Mouse (Mus musculus) MEL (cell line): ENCODE results near the gene Uchl5. TPM values are rescaled to one million over a fixed set of nuclear protein-coding genes. Genes with fewer than 3 reads are reported as not detected.
A peak's percentile ranks its signal among the peaks of the same experiment; 100 is the strongest.

Source experiments
- DNase-seq: peaks from one replicate; pipeline ENCODE4 v3.0.0; 2011; ENCODE audit warnings: low read depth, low spot score
- H3K27ac ChIP-seq: 2 replicates; pipeline ENCODE4 v1.5.1; 2012; ENCODE audit warnings: low read depth, mild to moderate bottlenecking, control low read depth, low read length, moderate library complexity; ENCODE audit not compliant: control insufficient read depth
- H3K27me3 ChIP-seq, 2 experiments: fragments of 150-350 bp in 1 of 2; sonication (generic) in 1 of 2; 2 replicates each; pipeline ENCODE4 v1.6.1; 2012; ENCODE audit warnings: low read length in 2 of 2, mild to moderate bottlenecking in 2 of 2, improper control_type of control experiment in 1 of 2, moderate library complexity in 1 of 2; ENCODE audit not compliant: insufficient read depth in 2 of 2, control insufficient read depth in 1 of 2
- H3K36me3 ChIP-seq, 2 experiments: 2 replicates each; pipeline ENCODE4 v1.6.1; 2012 to 2014; ENCODE audit warnings: low read length in 2 of 2, improper control_type of control experiment in 1 of 2, inconsistent platforms in 1 of 2, mild to moderate bottlenecking in 1 of 2; ENCODE audit not compliant: insufficient read depth in 2 of 2, control insufficient read depth in 1 of 2
- H3K4me1 ChIP-seq, 2 experiments: fragments of 150-350 bp in 1 of 2; sonication (generic) in 1 of 2; 2 replicates each; pipeline ENCODE4 v1.6.1; 2012; ENCODE audit warnings: low read length in 2 of 2, improper control_type of control experiment in 1 of 2, mild to moderate bottlenecking in 1 of 2; ENCODE audit not compliant: insufficient read depth in 2 of 2, control insufficient read depth in 1 of 2
- H3K4me3 ChIP-seq, 2 experiments: fragments of 150-350 bp in 1 of 2; sonication (generic) in 1 of 2; 2 replicates each; pipeline ENCODE4 v1.5.1; 2012; ENCODE audit warnings: low read depth in 2 of 2, low read length in 2 of 2, mild to moderate bottlenecking in 2 of 2, moderate library complexity in 2 of 2, control low read depth in 1 of 2, improper control_type of control experiment in 1 of 2; ENCODE audit not compliant: control insufficient read depth in 1 of 2, insufficient read depth in 1 of 2
- H3K79me2 ChIP-seq: 2 replicates; pipeline ENCODE4 v1.6.1; 2012; ENCODE audit warnings: mild to moderate bottlenecking, low read length, moderate library complexity; ENCODE audit not compliant: control insufficient read depth, poor library complexity, insufficient read depth
- H3K9ac ChIP-seq: 2 replicates; pipeline ENCODE4 v1.6.1; 2012; ENCODE audit warnings: low read depth, mild to moderate bottlenecking, control low read depth, low read length, moderate library complexity; ENCODE audit not compliant: control insufficient read depth, poor library complexity, severe bottlenecking
- H3K9me3 ChIP-seq: fragments of 150-350 bp; sonication (generic); replicated peaks from 2 replicates; pipeline ENCODE4 v1.6.1; 2012; ENCODE audit warnings: mild to moderate bottlenecking, low read length, improper control_type of control experiment, moderate library complexity; ENCODE audit not compliant: insufficient read depth
- CHD2 ChIP-seq: IDR thresholded peaks from 2 replicates; pipeline ENCODE4 v1.6.1; 2011; ENCODE audit warnings: low read length, improper control_type of control experiment
- CTCF ChIP-seq, 3 experiments: IDR thresholded peaks in 2 of 3; conservative IDR thresholded peaks in 1 of 3; 2 replicates each; pipeline ENCODE4 v1.5.1; 2011 to 2012; ENCODE audit warnings: low read length in 3 of 3, low read depth in 2 of 3, mild to moderate bottlenecking in 2 of 3, improper control_type of control experiment in 1 of 3, inconsistent platforms in 1 of 3, mixed read lengths in 1 of 3, moderate library complexity in 1 of 3; ENCODE audit not compliant: control insufficient read depth in 1 of 3, insufficient read depth in 1 of 3, poor library complexity in 1 of 3, severe bottlenecking in 1 of 3
- GABPA ChIP-seq: IDR thresholded peaks from 2 replicates; pipeline ENCODE4 v1.6.1; 2012; ENCODE audit warnings: low read depth, mild to moderate bottlenecking, inconsistent platforms, low read length, improper control_type of control experiment, moderate library complexity
- MAFK ChIP-seq: IDR thresholded peaks from 2 replicates; pipeline ENCODE4 v1.6.1; 2011; ENCODE audit warnings: low read depth, mild to moderate bottlenecking, low read length, improper control_type of control experiment, borderline replicate concordance
- MAZ ChIP-seq: IDR thresholded peaks from 2 replicates; pipeline ENCODE4 v1.6.1; 2012; ENCODE audit warnings: low read depth, mild to moderate bottlenecking, inconsistent platforms, low read length, improper control_type of control experiment
- RAD21 ChIP-seq: IDR thresholded peaks from 2 replicates; pipeline ENCODE4 v1.6.1; 2011; ENCODE audit warnings: mild to moderate bottlenecking, low read depth, low read length, improper control_type of control experiment
- SIN3A ChIP-seq: IDR thresholded peaks from 2 replicates; pipeline ENCODE4 v1.6.1; 2012; ENCODE audit warnings: low read length, improper control_type of control experiment, inconsistent platforms
- SMC3 ChIP-seq: IDR thresholded peaks from 2 replicates; pipeline ENCODE4 v1.6.1; 2011; ENCODE audit warnings: low read depth, low read length, improper control_type of control experiment
- TAL1 ChIP-seq: IDR thresholded peaks from 2 replicates; pipeline ENCODE4 v1.6.1; 2012; ENCODE audit warnings: mild to moderate bottlenecking, inconsistent platforms, low read length, moderate library complexity, mixed read lengths
- TBP ChIP-seq: IDR thresholded peaks from 2 replicates; pipeline ENCODE4 v1.8.0; 2011; ENCODE audit warnings: low read depth, low read length, improper control_type of control experiment
- ZC3H11A ChIP-seq: IDR thresholded peaks from 2 replicates; pipeline ENCODE4 v1.6.1; 2012; ENCODE audit warnings: low read depth, mild to moderate bottlenecking, inconsistent platforms, low read length, improper control_type of control experiment
- ZKSCAN1 ChIP-seq: IDR thresholded peaks from 2 replicates; pipeline ENCODE4 v1.6.1; 2012; ENCODE audit warnings: low read depth, mild to moderate bottlenecking, inconsistent platforms, low read length, improper control_type of control experiment, moderate library complexity
- ZNF384 ChIP-seq: IDR thresholded peaks from 2 replicates; pipeline ENCODE4 v1.6.1; 2012; ENCODE audit warnings: low read depth, mild to moderate bottlenecking, inconsistent platforms, low read length, improper control_type of control experiment
- polyA plus RNA-seq, 2 experiments: library from polyadenylated mRNA; stranded (reverse) in 1 of 2; unstranded in 1 of 2; fragments of >175 nt in 1 of 2; fragments of >200 nt in 1 of 2; gene quantifications; 2 replicates each; pipeline versions ENCODE4 v1.2.1 to v1.2.4; 2012; ENCODE audit warnings: low replicate concordance in 2 of 2, low read depth in 1 of 2; ENCODE audit not compliant: insufficient read length in 2 of 2, insufficient read depth in 1 of 2, missing spikeins in 1 of 2
- total RNA-seq: library from RNA; depleted of rRNA; stranded (reverse); fragments of 300-350 nt; gene quantifications from 2 replicates; pipeline ENCODE4 v1.2.3, GENCODE M21; 2012

Uchl5 gene
- total and polyA plus RNA-seq, 3 experiments = 86.5 to 154 (median 110) TPM

DNA sequence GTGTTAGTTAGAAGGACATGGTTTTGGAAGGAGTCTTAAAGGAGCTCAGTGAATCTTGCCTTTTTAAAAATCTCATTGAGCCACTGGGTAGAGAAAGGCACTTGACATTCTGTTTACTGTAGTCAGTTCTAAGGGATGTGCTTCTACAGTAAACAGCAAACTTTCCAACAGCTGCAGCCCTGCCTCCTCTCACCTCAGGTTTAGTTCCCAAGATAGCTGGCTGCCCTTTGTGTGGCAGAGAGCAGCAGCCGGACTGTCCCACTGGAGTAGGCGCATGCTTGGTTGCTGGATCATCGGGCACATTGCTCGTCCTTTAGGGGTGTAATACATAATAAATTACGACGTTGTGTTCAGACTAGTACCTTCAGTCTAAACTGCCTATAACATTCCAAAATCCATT is 32.0 kb downstream of the Uchl5 start:
- H3K4me3 ChIP-seq = no peak overlapping the region
- no peaks in the 10 kb centered on the region for H3K9me3 ChIP-seq
- H3K27ac ChIP-seq = no peak overlapping the region
- peaks cover 0 to 39% of the 10 kb centered on the region in 2 experiments; a peak in 2 of 4 replicates for H3K36me3 ChIP-seq
- H3K4me1 ChIP-seq = no peaks in the 10 kb centered on the region
- DNase-seq = no peak
- no peak for TF ChIP-seq ZKSCAN1
- H3K9ac ChIP-seq = no peak overlapping the region
- H3K27me3 ChIP-seq = no peaks in the 10 kb centered on the region
- no peaks in the 10 kb centered on the region for H3K79me2 ChIP-seq

DNA sequence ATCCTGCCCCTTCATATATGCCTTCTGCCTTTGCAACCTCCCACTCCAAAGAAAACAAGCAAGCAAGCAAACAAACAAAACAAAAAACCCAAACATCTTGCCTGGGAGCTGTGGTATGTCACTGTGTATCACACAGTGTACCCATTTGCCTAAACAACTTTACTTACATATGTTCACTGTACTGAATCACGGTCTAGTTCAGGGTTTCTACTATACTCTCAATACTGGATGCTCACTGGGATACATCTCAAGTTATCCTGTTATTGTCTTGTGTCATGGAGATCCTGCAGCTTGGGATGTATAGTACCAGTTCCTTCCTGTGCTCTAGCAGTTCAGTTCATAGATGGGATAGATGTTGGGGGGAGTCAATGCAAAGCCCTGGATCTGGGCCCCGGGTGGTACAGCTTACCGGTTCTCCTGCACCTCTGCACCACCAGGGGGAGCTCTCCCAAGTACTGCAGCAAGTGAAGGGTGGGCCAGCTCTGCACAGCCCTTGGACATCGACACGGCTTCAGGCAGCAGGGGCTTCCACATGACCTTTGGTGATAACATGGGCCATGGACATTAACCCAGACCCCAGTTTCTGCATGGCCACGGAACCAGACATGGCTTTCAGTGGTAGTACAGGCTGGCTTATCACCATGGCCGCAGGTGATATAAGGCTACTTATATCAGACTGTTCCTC is 36.7 kb downstream of the Uchl5 start:
- Histone ChIP-seq H3K4me1 (no peaks in the 10 kb centered on the region), H3K27ac (no peak overlapping the region), H3K79me2 (no peaks in the 10 kb centered on the region), H3K36me3 (peaks cover 0 to 9% of the 10 kb centered on the region in 2 experiments; a peak in 3 of 4 replicates), H3K27me3 (no peaks in the 10 kb centered on the region), H3K9ac (no peak overlapping the region), H3K9me3 (no peaks in the 10 kb centered on the region), H3K4me3 (no peak overlapping the region)
- DNase-seq = peak; percentile 78
- TF ChIP-seq GABPA (no peak), ZC3H11A (peak; percentile 69), TAL1 (no peak), MAZ (0 out of 2 replicates have a peak, but pooled peaks have one; percentile 17), SMC3 (peak; percentile 92), CTCF (IDR thresholded peaks at IDR 0.05 in 2 of 3, conservative IDR thresholded peaks at IDR 0.05 in 1 of 3; ENCODE audit: control insufficient read depth in 1 of 3, insufficient read depth in 1 of 3, low read depth in 2 of 3, low read length in 3 of 3, poor library complexity in 1 of 3, severe bottlenecking in 1 of 3) (peak; percentile 77 to 92 (median 78)), TBP (no peak), RAD21 (peak; percentile 58), SIN3A (peak; percentile 18; the same call in 1 of the 2 replicates)

DNA sequence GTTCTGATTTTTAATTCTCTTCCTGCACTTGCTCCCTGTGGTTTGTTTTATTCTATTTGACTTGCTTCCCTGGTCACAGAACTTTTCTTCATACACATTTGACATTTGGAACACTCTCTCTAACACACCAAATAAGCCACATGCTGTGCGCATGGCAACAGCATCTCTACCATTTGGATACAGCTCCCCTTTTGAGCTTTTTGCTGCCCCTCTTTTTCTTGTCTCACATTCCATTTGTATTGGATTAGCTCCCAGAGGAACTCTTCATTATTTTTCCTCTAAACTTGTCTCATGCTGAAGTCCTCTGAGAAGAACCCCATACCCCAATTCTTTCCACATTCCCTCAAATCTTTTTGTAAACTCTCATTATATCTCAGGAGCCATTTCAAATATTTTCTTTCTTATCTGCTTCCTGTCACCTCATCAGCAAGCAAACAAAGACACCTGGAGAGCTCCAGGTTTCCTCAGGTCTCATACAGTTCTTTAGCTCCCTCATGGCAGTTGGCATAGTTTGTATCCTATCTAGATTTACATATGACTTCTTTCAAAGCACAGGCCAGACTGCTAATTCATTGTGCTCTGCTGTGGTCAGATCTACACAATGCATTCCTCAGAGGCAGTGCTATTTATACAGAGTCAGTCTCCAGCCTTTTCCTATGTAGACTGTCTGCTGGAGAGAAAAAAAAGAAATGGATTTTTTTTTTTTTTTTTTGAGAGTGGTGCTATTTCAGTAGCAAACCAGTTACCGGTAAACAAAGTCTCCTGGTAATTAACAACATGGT is 43.2 kb downstream of the Uchl5 start:
- no peaks in the 10 kb centered on the region for H3K9me3 ChIP-seq
- no peak for DNase-seq
- no peak for TF ChIP-seq MAFK
- no peak for TF ChIP-seq ZNF384
- TF ChIP-seq CHD2 = no peak
- no peak overlapping the region for H3K4me3 ChIP-seq
- no peaks in the 10 kb centered on the region for H3K27me3 ChIP-seq
- no peaks in the 10 kb centered on the region; a peak in 1 of 4 replicates for H3K36me3 ChIP-seq
- no peaks in the 10 kb centered on the region for H3K4me1 ChIP-seq
- no peak overlapping the region for H3K9ac ChIP-seq
- H3K27ac ChIP-seq = no peak overlapping the region
- no peaks in the 10 kb centered on the region for H3K79me2 ChIP-seq
